Comparison of ENCODE assay signal across 19 mouse cellular contexts in genomic region chr3:43209646-43210045, GRCm38 (mm10).
"Had no signal": no experiment of that assay in that cellular context is flagged by ENCODE, and none has a peak within 500 bp of the region (broad histone marks: within the 10 kb centered on the region; RNA-seq: fewer than 3 reads in every experiment).

No protein-coding gene starts in this region.

- H3K9me3 ChIP-seq: lung, embryonic 15.5 days; midbrain, embryonic 10.5 days; midbrain, embryonic 12.5 days; neural tube, embryonic 13.5 days; neural tube, embryonic 15.5 days had no signal

- H3K4me2 ChIP-seq: lung, embryonic 15.5 days; midbrain, embryonic 12.5 days; neural tube, embryonic 13.5 days; neural tube, embryonic 15.5 days had no signal

- H3K4me1 ChIP-seq: lung, embryonic 15.5 days; midbrain, embryonic 10.5 days; midbrain, embryonic 12.5 days; neural tube, embryonic 13.5 days; neural tube, embryonic 15.5 days had no signal

- H3K9ac ChIP-seq: liver, postnatal 0 days; lung, embryonic 15.5 days; midbrain, embryonic 12.5 days; neural tube, embryonic 13.5 days; neural tube, embryonic 15.5 days had no signal

- H3K36me3 ChIP-seq: lung, embryonic 15.5 days; midbrain, embryonic 10.5 days; midbrain, embryonic 12.5 days; neural tube, embryonic 13.5 days; neural tube, embryonic 15.5 days had no signal

- DNase-seq: liver, postnatal 0 days; lung, adult 2 months; lung, postnatal 4 days; midbrain, embryonic 14.5 days; right cerebral cortex, adult 18-20 months; right cerebral cortex, postnatal 25 days; right cerebral cortex, postnatal 4 days; spleen, adult 18-20 months; thymus, adult 18-20 months; thymus, postnatal 14 days; thymus, postnatal 36 days had no signal

- H3K4me3 ChIP-seq: lung, embryonic 15.5 days; midbrain, embryonic 10.5 days; midbrain, embryonic 12.5 days; myocyte; neural tube, embryonic 13.5 days; neural tube, embryonic 15.5 days had no signal

- H3K27me3 ChIP-seq: lung, embryonic 15.5 days; midbrain, embryonic 12.5 days; neural tube, embryonic 13.5 days; neural tube, embryonic 15.5 days had no signal

- H3K27ac ChIP-seq: lung, embryonic 15.5 days; midbrain, embryonic 10.5 days; midbrain, embryonic 12.5 days; neural tube, embryonic 13.5 days; neural tube, embryonic 15.5 days had no signal

- ATAC-seq: liver, postnatal 0 days; lung, postnatal 0 days; midbrain, embryonic 16.5 days had no signal
